Mouse (Mus musculus) stomach, postnatal 0 days (tissue): ENCODE results near the gene Espnl.

ENCODE experiments used
- CTCF ChIP-seq: IDR thresholded peaks from 2 replicates; pipeline ENCODE4 v1.5.1; 2016; ENCODE audit warnings: antibody characterized with exemption, low read depth, mild to moderate bottlenecking, moderate library complexity
- EP300 ChIP-seq: optimal IDR thresholded peaks from 2 replicates; pipeline ENCODE3; 2016; ENCODE audit warnings: antibody characterized with exemption

GRCm38 (mm10) chr1:91380453-91381090, 58.7 kb downstream of the Espnl start:
- TF ChIP-seq CTCF = peak; percentile 93
- no peak for TF ChIP-seq EP300
